Mouse (Mus musculus): Measurements from ENCODE around the gene Pank2.

DNA sequence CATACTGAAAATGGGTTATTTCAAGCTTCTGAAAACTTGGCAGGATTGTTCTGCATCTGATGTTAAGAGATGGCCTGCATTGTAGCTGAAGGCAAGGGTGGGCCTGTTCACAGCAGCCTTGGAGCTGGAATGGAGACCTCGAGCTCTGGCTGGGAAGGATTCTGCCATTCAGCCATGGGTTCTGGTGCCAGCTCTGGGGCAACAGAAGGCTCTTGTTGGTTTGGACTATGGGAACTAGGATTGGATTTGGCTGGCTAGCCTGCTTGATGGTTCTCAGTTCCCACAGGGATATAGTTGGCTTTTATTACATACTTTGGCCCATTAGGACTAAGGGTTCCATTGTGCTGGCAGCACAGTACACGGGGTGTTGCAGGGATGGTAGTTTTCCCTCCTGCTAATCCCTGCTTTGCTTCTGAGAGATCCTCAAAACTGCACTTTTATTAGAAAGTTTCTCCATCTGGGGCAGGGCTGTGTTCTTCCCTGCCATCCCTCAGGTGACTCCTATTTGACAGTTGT, 34.5 kb downstream of the Pank2 start:
- TF ChIP-seq CTCF (IDR thresholded peaks at IDR 0.05; ENCODE audit: control insufficient read depth, insufficient read depth, insufficient replicate concordance, low read depth, low read length) (no peak), POLR2A (IDR thresholded peaks at IDR 0.05; ENCODE audit: control insufficient read depth, low read depth, low read length) (no peak)

All from testis, adult 2 months (tissue).